Mouse (Mus musculus): ENCODE measurements at regions not wholly inside any gene's neighbourhood (a gene's known extent, or its start where the extent isn't known, plus 50 kb on each side); places are given as distances from the start of the nearest gene placed in this dataset.

DNA sequence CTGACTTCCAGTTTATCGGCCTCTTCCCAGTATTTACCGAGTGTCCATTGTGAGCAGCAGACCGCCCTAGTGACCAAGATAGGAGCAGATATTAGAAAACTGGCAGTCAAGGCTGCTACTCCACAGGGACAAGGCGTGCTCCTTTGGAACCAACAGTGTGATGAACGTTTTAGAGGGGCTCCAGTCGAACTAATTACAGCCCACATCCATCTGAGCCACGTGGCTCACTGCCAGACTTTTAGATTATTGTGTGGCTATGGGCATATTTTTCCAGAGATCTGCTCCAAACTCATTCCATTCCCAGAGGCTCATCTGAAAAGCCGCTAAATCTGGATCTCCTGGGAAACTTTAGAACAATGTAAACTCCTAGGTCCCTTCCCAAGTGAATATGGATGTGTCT is 578.9 kb downstream of the Zfp352 start:
- TF ChIP-seq CTCF (IDR thresholded peaks at IDR 0.05; ENCODE audit: insufficient read depth, low read length): no peak
- no peak for TF ChIP-seq POLR2A (IDR thresholded peaks at IDR 0.05; ENCODE audit: borderline replicate concordance, extremely low read depth, low read depth, low read length)
